Mouse (Mus musculus) lung, embryonic 15.5 days (tissue): ENCODE results near the gene Kctd12. TPM values are rescaled to one million over a fixed set of nuclear protein-coding genes. Genes with fewer than 3 reads are reported as not detected.

Experiments used
- ATAC-seq: fragments of 200-750 bp; cut with Nextera tagmentation; 2 replicates; pipeline ENCODE4 v1.8.0; 2017; ENCODE audit warnings: moderate number of reproducible peaks, borderline replicate concordance; ENCODE audit not compliant: low FRiP score, low TSS enrichment; ENCODE audit errors: extremely low read depth
- H3K27ac ChIP-seq: fragments of 300-500 bp; sonication (generic); 2 replicates; pipeline ENCODE4 v1.5.1; 2015; ENCODE audit warnings: moderate library complexity, mild to moderate bottlenecking, inconsistent platforms
- H3K27me3 ChIP-seq: fragments of 300-500 bp; sonication (generic); 2 replicates; pipeline ENCODE4 v1.6.1; 2015; ENCODE audit warnings: inconsistent platforms
- H3K36me3 ChIP-seq: fragments of 300-500 bp; sonication (generic); 2 replicates; pipeline ENCODE4 v1.6.1; 2015; ENCODE audit warnings: inconsistent platforms
- H3K4me1 ChIP-seq: fragments of 300-500 bp; sonication (generic); 2 replicates; pipeline ENCODE4 v1.6.1; 2015; ENCODE audit warnings: inconsistent platforms
- H3K4me2 ChIP-seq: fragments of 300-500 bp; sonication (generic); 2 replicates; pipeline ENCODE4 v1.6.1; 2015; ENCODE audit warnings: inconsistent platforms, mild to moderate bottlenecking, moderate library complexity
- H3K4me3 ChIP-seq: fragments of 300-500 bp; sonication (generic); 2 replicates; pipeline ENCODE4 v1.5.1; 2015; ENCODE audit warnings: mild to moderate bottlenecking, inconsistent platforms
- H3K9ac ChIP-seq: fragments of 300-500 bp; sonication (generic); 2 replicates; pipeline ENCODE4 v1.6.1; 2015; ENCODE audit warnings: inconsistent platforms
- H3K9me3 ChIP-seq: fragments of 300-500 bp; sonication (generic); 2 replicates; pipeline ENCODE4 v1.6.1; 2016; ENCODE audit warnings: inconsistent platforms
- WGBS: fragments of 180-500 bp; shearing (Covaris S2); methylation state at CpG from one replicate; pipeline ENCODE4 v1.1.7; 2015; 5-methylcytosine and 5-hydroxymethylcytosine counted together
- polyA plus RNA-seq: library from polyadenylated mRNA; unstranded; fragments of >200 nt; fragmentation: Nextera tagmentation; extraction: Ambion mirVana; gene quantifications from 2 replicates; pipeline ENCODE4 v1.2.1, GENCODE M21; 2015

The Kctd12 gene
- 5.7 and 6.9 TPM in 2 replicates for polyA plus RNA-seq

GRCm38 (mm10) chr14:102982627-102983540 lies at the start of gene Kctd12:
Kctd12 (minus strand) TSS chr14:102982637.
- peak; percentile 96 for ATAC-seq
- Histone ChIP-seq H3K4me2 (peak within 1 kb of the TSS; percentile 94), H3K36me3 (no peaks in the 10 kb centered on the region), H3K4me1 (peaks cover 10% of the 10 kb centered on the region; the same call in 1 of the 2 replicates), H3K9ac (peak within 1 kb of the TSS; percentile 58), H3K27me3 (peaks cover 11% of the 10 kb centered on the region), H3K4me3 (peak within 1 kb of the TSS; percentile 58), H3K27ac (peak within 1 kb of the TSS; percentile 97), H3K9me3 (no peaks in the 10 kb centered on the region)
- WGBS, result 1% methylated on average over 55 of the region's 66 CpGs

- Histone ChIP-seq H3K4me1 (no peaks in the 10 kb centered on the region), H3K4me2 (no peak overlapping the region), H3K4me3 (no peak overlapping the region), H3K9me3 (no peaks in the 10 kb centered on the region), H3K27me3 (no peaks in the 10 kb centered on the region), H3K36me3 (no peaks in the 10 kb centered on the region), H3K9ac (no peak overlapping the region), H3K27ac (no peak overlapping the region)
- 77% methylated on average over 2 of the region's 2 CpGs for WGBS
- ATAC-seq, result no peak
Measured at GRCm38 (mm10) chr14:103029203-103029602, 46.8 kb upstream of the Kctd12 start.

GRCm38 (mm10) chr14:103020046-103020445 lies 37.6 kb upstream of the Kctd12 start:
- Histone ChIP-seq H3K9me3 (no peaks in the 10 kb centered on the region), H3K27ac (no peak overlapping the region), H3K4me1 (no peaks in the 10 kb centered on the region), H3K36me3 (no peaks in the 10 kb centered on the region), H3K4me2 (no peak overlapping the region), H3K4me3 (no peak overlapping the region), H3K27me3 (no peaks in the 10 kb centered on the region), H3K9ac (no peak overlapping the region)
- ATAC-seq, result no peak
- WGBS, result 27% methylated on average over 2 of the region's 2 CpGs

GRCm38 (mm10) chr14:103017009-103017408 lies 34.6 kb upstream of the Kctd12 start:
- Histone ChIP-seq H3K9ac (no peak overlapping the region), H3K36me3 (no peaks in the 10 kb centered on the region), H3K27me3 (no peaks in the 10 kb centered on the region), H3K4me2 (no peak overlapping the region), H3K4me1 (peaks cover 4% of the 10 kb centered on the region; the same call in 1 of the 2 replicates), H3K4me3 (no peak overlapping the region), H3K27ac (no peak overlapping the region), H3K9me3 (no peaks in the 10 kb centered on the region)
- ATAC-seq, result no peak
- WGBS, result 48% methylated on average over 5 of the region's 5 CpGs

- no peaks in the 10 kb centered on the region for H3K9me3 ChIP-seq
- no peak overlapping the region for H3K27ac ChIP-seq
- no peak overlapping the region for H3K4me3 ChIP-seq
- WGBS, result 23% methylated on average over 4 of the region's 4 CpGs
- peaks cover 4% of the 10 kb centered on the region; the same call in 1 of the 2 replicates for H3K4me1 ChIP-seq
- H3K4me2 ChIP-seq, result no peak overlapping the region
- no peaks in the 10 kb centered on the region for H3K27me3 ChIP-seq
- ATAC-seq, result peak; percentile 85; the same call in 1 of the 2 replicates
- no peaks in the 10 kb centered on the region for H3K36me3 ChIP-seq
- no peak overlapping the region for H3K9ac ChIP-seq
Measured at GRCm38 (mm10) chr14:103012563-103013150, 30.2 kb upstream of the Kctd12 start.

- Histone ChIP-seq H3K36me3 (no peaks in the 10 kb centered on the region), H3K27me3 (no peaks in the 10 kb centered on the region), H3K4me2 (no peak overlapping the region), H3K27ac (no peak overlapping the region), H3K4me1 (peaks cover 4% of the 10 kb centered on the region; the same call in 1 of the 2 replicates), H3K9me3 (no peaks in the 10 kb centered on the region), H3K4me3 (no peak overlapping the region), H3K9ac (no peak overlapping the region)
- ATAC-seq, result no peak
- WGBS, result 13% methylated on average over 5 of the region's 5 CpGs
Measured at GRCm38 (mm10) chr14:103011782-103012181, 29.3 kb upstream of the Kctd12 start.

- no peak for ATAC-seq
- WGBS, result 69% methylated on average over 4 of the region's 4 CpGs
Measured at GRCm38 (mm10) chr14:103007737-103008136, 25.3 kb upstream of the Kctd12 start.

GRCm38 (mm10) chr14:102994662-102995561 lies 12.5 kb upstream of the Kctd12 start:
- Histone ChIP-seq H3K9me3 (no peaks in the 10 kb centered on the region), H3K4me1 (no peaks in the 10 kb centered on the region), H3K27me3 (0 out of 2 replicates have a peak, but pooled peaks cover 3% of the 10 kb centered on the region), H3K36me3 (no peaks in the 10 kb centered on the region), H3K4me3 (no peak overlapping the region), H3K9ac (no peak overlapping the region), H3K4me2 (no peak overlapping the region), H3K27ac (no peak overlapping the region)
- peak; percentile 65; the same call in 1 of the 2 replicates for ATAC-seq
- WGBS, result 13% methylated on average over 6 of the region's 6 CpGs

More at GRCm38 (mm10) chr14:103007737-103008136, 25.3 kb upstream of the Kctd12 start:
- Histone ChIP-seq H3K9ac (no peak overlapping the region), H3K4me3 (no peak overlapping the region), H3K36me3 (no peaks in the 10 kb centered on the region), H3K27ac (no peak overlapping the region), H3K9me3 (no peaks in the 10 kb centered on the region), H3K4me2 (no peak overlapping the region), H3K4me1 (peaks cover 1% of the 10 kb centered on the region; the same call in 1 of the 2 replicates), H3K27me3 (no peaks in the 10 kb centered on the region)

GRCm38 (mm10) chr14:102990765-102991164 lies 8.3 kb upstream of the Kctd12 start:
- H3K27ac ChIP-seq, result no peak overlapping the region
- no peak overlapping the region for H3K9ac ChIP-seq

GRCm38 (mm10) chr14:102989866-102990265 lies 7.4 kb upstream of the Kctd12 start:
- ATAC-seq, result no peak
- Histone ChIP-seq H3K36me3 (no peaks in the 10 kb centered on the region), H3K9me3 (no peaks in the 10 kb centered on the region), H3K4me3 (no peak overlapping the region), H3K4me1 (0 out of 2 replicates have a peak, but pooled peaks cover 3% of the 10 kb centered on the region), H3K27me3 (0 out of 2 replicates have a peak, but pooled peaks cover 3% of the 10 kb centered on the region), H3K27ac (no peak overlapping the region), H3K9ac (no peak overlapping the region), H3K4me2 (no peak overlapping the region)
- WGBS, result 46% methylated on average over 5 of the region's 5 CpGs

More at GRCm38 (mm10) chr14:102990765-102991164, 8.3 kb upstream of the Kctd12 start:
- no peaks in the 10 kb centered on the region for H3K36me3 ChIP-seq
- 0 out of 2 replicates have a peak, but pooled peaks cover 3% of the 10 kb centered on the region for H3K4me1 ChIP-seq
- H3K9me3 ChIP-seq, result no peaks in the 10 kb centered on the region
- H3K4me2 ChIP-seq, result no peak overlapping the region
- 0 out of 2 replicates have a peak, but pooled peaks cover 3% of the 10 kb centered on the region for H3K27me3 ChIP-seq
- 60% methylated on average over 3 of the region's 3 CpGs for WGBS
- no peak overlapping the region for H3K4me3 ChIP-seq
- ATAC-seq, result no peak

GRCm38 (mm10) chr14:102989254-102989653 lies 6.8 kb upstream of the Kctd12 start:
- no peaks in the 10 kb centered on the region for H3K36me3 ChIP-seq
- H3K27ac ChIP-seq, result no peak overlapping the region
- no peak for ATAC-seq
- no peak overlapping the region for H3K9ac ChIP-seq
- H3K4me2 ChIP-seq, result no peak overlapping the region
- WGBS, result 52% methylated on average over 4 of the region's 4 CpGs
- 0 out of 2 replicates have a peak, but pooled peaks cover 3% of the 10 kb centered on the region for H3K4me1 ChIP-seq
- H3K9me3 ChIP-seq, result no peaks in the 10 kb centered on the region
- H3K27me3 ChIP-seq, result 0 out of 2 replicates have a peak, but pooled peaks cover 3% of the 10 kb centered on the region
- no peak overlapping the region for H3K4me3 ChIP-seq
